Mouse (Mus musculus): ENCODE data around the gene Gm21903.
"Not testable (repeated sequence)": the region's sequence is repeated elsewhere in the genome, so short reads cannot be mapped to it uniquely, and the experiment has no call there.

Gm21903 gene

GRCm38 (mm10) chr17:39043241-39043640 is at the start of gene Gm21903:
Gene Gm21903 (minus strand): TSS chr17:39043341.
- DNase-seq (ENCODE audit: low spot score in 2 of 2) = no peak

- no peak for DNase-seq (ENCODE audit: low spot score in 2 of 2)
Observed at GRCm38 (mm10) chr17:39076937-39077336, 33.8 kb upstream of the Gm21903 start, which contains the start of gene Esp23. Gene Esp23 (minus strand): TSS chr17:39077037.

GRCm38 (mm10) chr17:39063641-39064040 is 20.5 kb upstream of the Gm21903 start:
- DNase-seq (ENCODE audit: low spot score in 2 of 2) = no peak

- DNase-seq (ENCODE audit: low spot score in 2 of 2) = not testable (repeated sequence)
Observed at GRCm38 (mm10) chr17:39036395-39036794, 6.7 kb downstream of the Gm21903 start, which contains the start of gene Esp24. Gene Esp24 (plus strand): TSS chr17:39036695.

- no peak for DNase-seq (ENCODE audit: low spot score in 2 of 2)
Observed at GRCm38 (mm10) chr17:39017184-39017583, 26.0 kb downstream of the Gm21903 start.

GRCm38 (mm10) chr17:39010675-39011638 is 32.2 kb downstream of the Gm21903 start:
- DNase-seq (ENCODE audit: low spot score in 2 of 2) = no peak

GRCm38 (mm10) chr17:39009846-39010245 is 33.3 kb downstream of the Gm21903 start:
- no peak for DNase-seq (ENCODE audit: low spot score in 2 of 2)

All from right cerebral cortex, postnatal 36 days (tissue).